9 mouse cellular contexts compared by ENCODE assay signal in the genomic region with DNA sequence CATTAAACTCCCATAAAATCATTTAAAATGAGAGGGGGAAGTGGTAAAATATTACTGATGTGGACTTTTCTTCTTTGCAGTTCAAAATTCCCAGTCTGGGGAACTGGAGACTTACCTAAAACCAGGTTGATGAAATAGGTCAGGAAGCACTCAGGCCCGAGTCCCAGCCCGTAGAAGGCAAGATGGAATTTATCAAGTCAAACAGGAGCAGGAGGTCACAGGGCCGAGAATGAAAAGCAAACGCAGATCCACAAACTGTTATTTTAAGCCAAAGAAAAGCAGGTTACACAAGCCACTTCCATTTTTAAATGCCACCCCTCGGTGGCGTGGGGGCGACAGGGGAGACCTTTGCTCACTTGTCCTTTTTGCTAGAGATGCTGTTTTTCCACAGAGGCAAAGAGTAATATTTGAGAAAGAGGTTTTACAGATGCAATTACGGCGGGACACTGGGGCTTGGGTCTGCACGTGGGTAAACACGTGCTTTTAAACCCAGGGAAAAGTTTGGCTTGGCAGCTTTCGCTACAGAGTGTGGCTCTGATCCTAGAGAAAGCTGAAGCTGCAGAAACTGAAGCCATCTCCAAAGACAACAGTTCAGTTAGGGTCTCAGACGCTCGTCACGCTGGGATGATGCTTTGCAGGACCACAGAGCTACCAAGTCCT.
DNase-seq lines count a peak whose midpoint lies in the region; ATAC-seq and TF ChIP-seq lines count a peak whose summit lies in the region.
"Had no signal": no experiment of that assay in that cellular context is flagged by ENCODE, and none has a peak within 500 bp of the region (broad histone marks: within the 10 kb centered on the region; RNA-seq: fewer than 3 reads in every experiment).

No protein-coding gene starts in this region.

- H3K4me3 ChIP-seq in layer of hippocampus, adult 2 months: peak overlapping the region; percentile 8; the same call in 1 of the 2 replicates
- H3K4me3 ChIP-seq in liver, postnatal 0 days (ENCODE audit: low read depth, low read length): no peak overlapping the region
- H3K4me3 ChIP-seq: erythroblast, embryonic 14.5 days had no signal

- no peaks in the 10 kb centered on the region for H3K4me1 ChIP-seq in liver, postnatal 0 days (ENCODE audit: insufficient read depth)

- H3K9ac ChIP-seq in liver, postnatal 0 days (replicated peaks): no peak overlapping the region

- TF ChIP-seq EP300 in liver, postnatal 0 days (IDR thresholded peaks at IDR 0.05; ENCODE audit: low read depth): no peak

- peak; percentile 43; the same call in 1 of the 2 replicates for ATAC-seq in liver, postnatal 0 days

- TF ChIP-seq CTCF in layer of hippocampus, adult 2 months (conservative IDR thresholded peaks at IDR 0.05): no peak
- TF ChIP-seq CTCF in liver, postnatal 0 days (IDR thresholded peaks at IDR 0.05; ENCODE audit: low read depth): no peak

- no peaks in the 10 kb centered on the region for H3K9me3 ChIP-seq in liver, postnatal 0 days (ENCODE audit: low read length)

- 51% methylated on average over 15 of the region's 15 CpGs for WGBS in liver, postnatal 0 days (ENCODE audit: insufficient replicate concordance)

- no peak overlapping the region for H3K27ac ChIP-seq in layer of hippocampus, adult 2 months
- H3K27ac ChIP-seq in liver, postnatal 0 days (ENCODE audit: low read depth): no peak overlapping the region

- H3K27me3 ChIP-seq in liver, postnatal 0 days (ENCODE audit: insufficient read depth, low read length): no peaks in the 10 kb centered on the region

- no peak for DNase-seq in layer of hippocampus, adult 2 months (ENCODE audit: low spot score in 2 of 2)
- DNase-seq in layer of hippocampus, adult 8-10 months (ENCODE audit: low spot score in 2 of 2): no peak
- peak; percentile 49 for DNase-seq in embryo, embryonic 11 days
- DNase-seq in heart, postnatal 10 days: peak; percentile 52 to 61
- peak; percentile 14 for DNase-seq in liver, postnatal 0 days
- no peak for DNase-seq in left cerebral cortex, adult 8-10 months (ENCODE audit: low spot score in 2 of 2)
- no peak for DNase-seq in spleen, postnatal 4 days (ENCODE audit: low spot score in 2 of 2)
- no peak for DNase-seq in cerebellum, adult 9-11 months

- intact Hi-C loops in heart, postnatal 10 days (cut with DNase I): no loop called here

- peak overlapping the region; percentile 40; the same call in 1 of the 2 replicates for H3K4me2 ChIP-seq in liver, postnatal 0 days (ENCODE audit: low read depth, low read length)

- H3K36me3 ChIP-seq in liver, postnatal 0 days (replicated peaks; ENCODE audit: insufficient read depth, low read length): no peaks in the 10 kb centered on the region

Comparison
In these comparisons a context has a peak if more than half of its experiments do, and no peak if none do; other contexts are left out.
1. DNase-seq: peak in embryo, embryonic 11 days (single experiment), heart, postnatal 10 days (2 of 2) and liver, postnatal 0 days (single experiment); none in layer of hippocampus, adult 2 months (0 of 2), layer of hippocampus, adult 8-10 months (0 of 2), left cerebral cortex, adult 8-10 months (0 of 2), spleen, postnatal 4 days (0 of 2) and cerebellum, adult 9-11 months (single experiment).